Mouse (Mus musculus) heart, adult 11 months (tissue): ENCODE results near the gene Hacl1.

Source experiments
- DNase-seq: peaks from one replicate; pipeline ENCODE4 v3.0.0; 2022

Gene Hacl1

DNA sequence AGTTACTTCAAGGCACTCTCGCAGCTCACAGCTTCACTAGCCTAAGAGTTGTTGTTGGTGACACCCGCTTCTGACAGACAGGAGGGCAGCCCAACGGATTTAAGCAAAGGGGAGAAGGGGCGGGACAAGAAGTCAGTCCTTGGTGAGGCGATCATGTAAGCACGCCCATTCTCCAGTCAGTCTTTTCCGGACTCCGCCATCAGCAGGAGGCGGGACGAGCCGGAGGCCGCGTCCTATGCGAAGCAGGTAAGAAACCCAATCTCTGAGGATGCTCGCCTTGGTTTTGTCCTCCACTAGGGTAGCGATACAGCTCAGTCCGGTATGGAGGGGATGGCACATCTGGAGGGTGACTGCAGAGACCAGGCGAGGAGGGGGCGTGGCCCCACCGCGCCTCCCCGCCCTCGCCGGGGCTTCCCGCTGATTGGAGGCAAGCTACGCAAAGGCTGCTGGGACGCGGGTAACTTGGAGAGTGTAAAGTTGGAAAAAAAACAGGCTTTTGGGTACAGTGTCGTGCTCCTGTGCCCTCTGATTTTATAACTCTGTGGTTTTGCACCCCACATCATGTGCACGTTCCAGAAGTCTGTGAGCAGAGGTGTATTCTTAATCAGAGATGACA lies at the start of gene Hacl1, which contains the start of gene Btd:
TSS of gene Hacl1 (minus strand) at position 397 of the 616 bp plus-strand sequence.
TSS of gene Btd (plus strand) at position 139 of the 616 bp plus-strand sequence.
- peak; percentile 100 for DNase-seq

- DNase-seq: peak; percentile 81
These were observed 45.1 kb upstream of the Hacl1 start for GRCm38 (mm10) chr14:31686231-31686630.

- peak; percentile 92 for DNase-seq
These were observed 44.6 kb upstream of the Hacl1 start for GRCm38 (mm10) chr14:31685680-31686079.

DNA sequence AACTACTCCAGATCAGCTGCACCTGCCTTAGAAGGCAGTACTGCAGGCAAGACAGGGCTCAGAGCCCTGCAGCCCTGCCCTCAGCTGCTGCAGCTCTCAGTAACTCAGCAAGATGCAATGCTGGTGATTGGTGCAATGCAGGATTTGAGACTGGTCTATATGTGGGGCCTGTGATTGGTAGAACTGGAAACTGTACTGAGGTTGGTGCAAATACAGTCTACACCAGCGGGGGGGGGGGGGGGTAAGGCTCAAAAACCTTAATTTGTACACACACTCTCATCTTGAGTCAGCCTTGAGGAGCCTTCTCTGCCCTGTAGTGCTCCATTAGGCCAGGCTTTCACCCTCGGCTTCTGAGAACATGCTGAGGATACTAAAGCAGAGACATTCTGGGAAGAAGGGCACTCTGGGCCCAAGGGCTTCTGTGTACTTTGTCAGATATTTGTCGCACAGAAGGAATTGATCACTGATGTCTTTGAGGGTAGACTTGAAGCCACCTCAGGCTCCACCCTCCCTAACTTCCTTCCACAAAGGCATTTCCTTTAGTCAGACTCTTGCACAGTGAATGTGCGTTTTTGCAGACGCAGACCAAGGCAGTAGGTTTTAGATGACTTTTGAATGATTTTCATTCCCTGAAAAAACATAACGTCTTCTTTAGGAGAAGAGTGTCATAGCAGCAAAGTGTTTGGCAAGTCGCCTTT lies 43.4 kb upstream of the Hacl1 start:
- DNase-seq: peak; percentile 56

DNA sequence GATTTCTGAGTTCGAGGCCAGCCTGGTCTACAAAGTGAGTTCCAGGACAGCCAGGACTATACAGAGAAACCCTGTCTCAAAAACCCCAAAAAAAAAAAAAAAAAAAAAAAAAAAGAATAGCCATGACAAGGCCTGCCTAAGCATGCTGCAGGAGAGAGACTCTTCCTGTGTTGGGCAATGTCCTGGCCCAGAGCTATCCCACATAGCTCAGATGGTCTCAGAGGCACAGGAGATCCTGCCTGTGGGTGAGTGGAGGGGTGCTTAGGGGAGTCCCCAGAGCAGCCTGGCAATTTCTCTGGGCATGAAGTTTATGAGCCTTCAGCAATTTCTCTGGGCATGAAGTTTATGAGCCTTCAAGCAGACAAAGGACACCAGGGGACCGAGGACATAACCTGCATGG lies 42.5 kb upstream of the Hacl1 start:
- peak; percentile 21 for DNase-seq

DNA sequence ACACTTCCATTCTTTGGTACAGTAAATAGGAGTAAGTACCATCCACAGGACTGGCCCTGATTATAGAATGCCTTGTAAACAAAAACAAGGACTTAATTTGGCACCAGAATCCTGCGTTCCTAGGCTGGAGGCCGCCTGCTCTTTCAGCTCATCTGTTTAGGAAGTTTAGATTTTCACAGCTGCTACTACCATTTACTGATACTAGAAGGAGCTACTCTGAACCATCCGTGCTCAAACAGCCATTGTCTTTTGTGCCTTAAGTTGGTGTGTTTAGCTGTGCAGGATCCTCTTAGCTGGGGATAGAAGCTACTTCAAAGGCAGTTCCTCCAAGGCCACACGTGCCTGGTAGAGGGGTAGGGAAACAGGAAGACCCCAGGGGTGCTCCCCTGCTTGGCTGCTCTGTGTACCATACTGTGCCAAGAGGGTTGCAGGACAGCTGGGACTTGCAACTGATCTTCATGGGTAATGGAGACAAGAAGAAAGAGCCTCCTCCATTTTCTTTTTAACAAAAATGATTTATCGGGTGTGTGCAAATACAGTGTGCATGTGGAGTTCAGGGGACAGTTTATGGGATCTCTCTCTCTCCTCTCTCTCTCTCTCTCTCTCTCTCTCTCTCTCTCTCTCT lies 41.0 kb upstream of the Hacl1 start:
- peak; percentile 81 for DNase-seq

GRCm38 (mm10) chr14:31681291-31681690 lies 40.2 kb upstream of the Hacl1 start:
- peak; percentile 61 for DNase-seq

GRCm38 (mm10) chr14:31680656-31681055 lies 39.6 kb upstream of the Hacl1 start:
- DNase-seq: peak; percentile 82

DNA sequence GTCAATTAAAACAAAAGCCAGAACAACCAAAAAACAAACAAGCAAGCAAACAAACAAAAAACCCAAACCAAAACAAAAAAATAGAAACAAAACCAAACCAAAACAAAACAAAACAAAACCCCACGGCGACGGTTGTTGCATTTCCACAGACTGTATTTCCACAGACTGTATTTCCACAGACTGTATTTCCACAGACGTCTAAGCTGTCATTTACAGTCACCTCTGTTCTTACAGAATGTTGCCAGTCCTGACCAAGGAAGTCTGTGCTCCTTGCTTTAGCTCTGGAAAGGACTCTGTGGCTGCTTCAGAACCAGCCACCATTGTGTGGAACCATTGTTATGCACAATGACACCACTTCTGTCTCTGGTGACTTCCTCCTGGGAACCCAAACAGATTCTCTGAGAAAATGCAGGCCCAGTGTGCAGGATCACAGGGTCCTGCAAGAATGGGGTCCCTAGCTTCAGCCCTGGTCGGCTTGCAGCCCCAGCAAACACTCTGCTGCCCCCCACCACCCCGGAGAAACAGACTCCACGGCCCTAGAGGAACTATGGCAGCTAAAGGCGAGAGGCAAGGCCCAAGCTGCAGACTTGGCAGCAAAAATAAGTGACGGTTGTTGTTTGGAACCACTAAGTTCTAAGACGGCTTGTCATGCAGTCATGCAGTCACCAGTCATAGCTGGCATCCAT lies 30.7 kb upstream of the Hacl1 start:
- peak; percentile 77 for DNase-seq

GRCm38 (mm10) chr14:31669642-31670490 lies 28.8 kb upstream of the Hacl1 start:
- peak; percentile 97 for DNase-seq

- DNase-seq: peak; percentile 98
These were observed 28.1 kb upstream of the Hacl1 start for GRCm38 (mm10) chr14:31669161-31669611.

GRCm38 (mm10) chr14:31668326-31668725 lies 27.2 kb upstream of the Hacl1 start:
- DNase-seq: peak; percentile 89

- DNase-seq: peak; percentile 91
These were observed 26.7 kb upstream of the Hacl1 start for GRCm38 (mm10) chr14:31667741-31668140.

DNA sequence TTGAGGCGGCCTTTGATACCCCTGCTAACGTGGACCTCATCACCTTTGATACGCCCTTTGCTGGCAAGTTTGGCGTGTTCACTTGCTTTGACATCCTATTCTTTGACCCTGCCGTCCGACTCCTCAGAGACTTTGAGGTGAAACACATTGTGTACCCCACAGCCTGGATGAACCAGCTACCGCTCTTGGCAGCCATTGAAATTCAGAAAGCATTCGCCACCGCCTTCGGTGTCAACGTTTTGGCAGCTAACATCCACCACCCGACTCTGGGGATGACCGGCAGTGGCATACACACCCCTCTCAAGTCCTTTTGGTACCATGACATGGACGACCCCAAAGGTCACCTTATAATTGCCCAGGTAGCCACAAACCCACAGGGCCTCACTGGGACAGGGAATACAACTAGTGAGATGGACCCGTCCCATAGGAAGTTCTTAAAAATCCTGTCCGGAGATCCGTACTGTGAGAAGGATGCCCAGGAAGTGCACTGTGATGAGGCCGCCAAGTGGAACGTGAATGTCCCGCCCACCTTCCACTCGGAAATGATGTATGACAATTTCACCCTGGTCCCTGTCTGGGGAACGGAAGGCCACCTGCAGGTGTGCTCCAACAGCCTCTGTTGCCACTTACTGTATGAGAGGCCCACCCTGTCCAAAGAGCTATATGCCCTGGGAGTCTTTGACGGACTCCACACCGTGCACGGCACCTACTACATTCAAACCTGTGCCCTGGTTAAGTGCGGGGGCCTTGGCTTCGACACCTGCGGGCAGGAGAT lies 26.0 kb upstream of the Hacl1 start:
- DNase-seq: peak; percentile 92

DNA sequence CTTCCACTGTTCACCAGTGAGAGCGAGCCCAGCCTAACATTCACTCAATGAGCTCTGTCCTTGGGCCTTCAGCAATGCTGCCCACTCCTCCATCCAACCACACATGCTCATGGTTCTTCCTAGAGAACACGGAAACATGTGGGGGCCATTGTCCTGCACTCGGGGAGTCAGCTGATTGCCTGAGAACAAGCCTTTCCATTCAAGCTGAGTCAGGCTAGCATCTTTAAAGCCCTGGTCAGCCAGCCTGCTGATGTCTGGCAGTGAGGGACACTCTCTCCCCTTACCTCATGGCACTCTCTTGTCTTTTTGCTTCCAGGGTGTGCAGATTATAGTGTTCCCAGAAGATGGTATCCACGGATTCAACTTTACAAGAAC lies 24.5 kb upstream of the Hacl1 start:
- peak; percentile 88 for DNase-seq

DNA sequence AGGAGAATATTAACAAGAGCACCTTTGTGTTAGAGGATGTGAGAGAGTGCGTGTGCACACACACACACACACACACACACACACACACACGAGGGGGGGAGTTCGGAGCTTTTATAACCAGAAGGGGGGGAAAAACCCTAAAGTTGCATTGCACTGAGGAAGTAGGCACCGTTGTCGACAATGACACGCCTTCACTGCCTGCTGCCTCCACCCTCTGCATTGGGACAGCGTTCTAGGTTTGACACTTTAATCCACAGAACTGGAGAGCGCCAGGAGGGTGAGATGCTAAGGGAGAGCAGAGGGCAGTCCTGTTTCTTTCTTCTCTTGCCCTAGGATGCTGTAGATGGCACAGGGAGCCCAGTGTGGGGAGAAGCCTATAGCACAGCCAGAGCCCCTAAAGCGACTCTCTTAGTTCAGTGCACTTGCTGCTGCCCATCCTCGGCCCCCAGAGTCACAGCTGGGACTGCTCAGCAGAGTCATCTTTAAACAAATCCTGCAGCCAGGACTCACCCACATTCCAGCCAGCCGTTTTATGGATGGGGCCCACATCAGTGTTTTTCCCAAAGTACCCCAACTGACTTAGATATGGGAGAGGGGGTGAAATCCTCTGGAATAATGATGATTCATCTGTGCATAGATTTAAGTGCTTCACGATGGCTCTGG lies 23.9 kb upstream of the Hacl1 start:
- peak; percentile 91 for DNase-seq

DNA sequence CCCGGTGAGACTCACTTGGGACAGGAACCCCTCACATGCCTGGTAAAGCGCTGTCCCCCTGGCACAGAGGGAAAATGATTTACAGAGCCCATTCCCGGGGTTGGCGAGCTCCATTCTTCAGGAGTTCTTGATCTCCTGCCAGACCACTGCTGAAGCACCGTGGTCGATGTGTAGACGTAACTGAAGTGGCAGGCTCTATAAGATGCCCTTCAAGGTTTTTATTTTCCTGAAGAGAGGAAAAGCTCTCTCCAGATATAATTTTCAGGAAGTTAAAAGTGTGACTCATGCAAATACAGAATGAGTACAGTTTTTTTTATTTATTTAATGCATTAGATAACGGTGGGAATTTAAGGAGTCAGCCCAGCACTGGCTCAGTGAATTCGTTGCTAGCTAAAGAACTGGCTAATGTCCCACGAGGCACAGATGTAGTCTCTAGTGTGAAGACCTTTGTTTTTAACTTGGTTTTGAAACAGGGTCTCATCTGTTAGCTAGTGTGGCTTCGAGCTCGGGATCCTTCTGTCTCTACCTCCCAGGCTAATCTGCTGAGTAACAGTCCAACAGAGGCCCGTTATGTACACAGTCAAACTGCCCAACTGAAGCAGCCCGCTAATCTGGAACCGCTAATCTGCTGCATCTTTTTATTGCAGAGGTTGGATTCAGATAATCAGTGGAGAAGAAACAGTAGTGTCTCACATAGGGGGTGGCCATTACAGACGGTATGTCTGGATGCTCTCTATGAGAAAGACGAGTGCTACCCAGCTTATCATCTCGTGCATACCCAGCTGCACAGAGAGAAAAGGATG lies 23.2 kb upstream of the Hacl1 start:
- peak; percentile 92 for DNase-seq

DNA sequence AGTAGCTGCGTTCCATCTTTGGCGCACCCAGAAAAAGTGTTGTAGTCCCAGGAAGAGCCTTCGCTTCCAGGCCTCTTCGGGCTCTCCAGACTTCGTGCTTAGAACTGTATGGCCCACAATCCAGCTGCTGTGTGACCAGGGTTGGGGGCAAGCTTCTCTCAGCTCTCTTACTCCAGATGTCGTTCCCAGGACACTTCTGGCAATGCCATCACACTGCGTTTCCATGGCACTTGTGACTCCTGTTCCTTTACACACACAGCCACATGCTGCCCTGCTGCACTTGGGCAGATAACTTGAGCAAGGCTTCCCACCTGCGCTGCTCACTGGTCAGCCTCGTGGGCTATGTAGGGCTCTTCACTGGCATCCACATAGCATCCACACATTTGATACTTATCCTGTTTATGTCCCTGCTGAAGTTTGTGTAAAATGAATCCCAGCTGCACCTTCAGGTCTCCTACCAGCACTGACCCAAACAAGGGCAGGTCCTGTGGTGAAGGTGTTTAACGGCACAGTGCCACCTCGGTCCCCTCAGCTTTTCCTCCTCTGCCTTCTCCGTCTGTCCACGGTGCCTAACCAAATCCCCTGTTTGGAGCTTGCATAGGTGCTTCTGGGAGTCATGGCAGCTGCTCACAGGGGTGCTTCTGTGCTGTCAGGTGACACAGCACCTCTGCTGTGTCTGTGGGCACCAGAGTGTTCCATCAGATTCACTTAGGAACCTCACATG lies 22.5 kb upstream of the Hacl1 start:
- peak; percentile 94 for DNase-seq

GRCm38 (mm10) chr14:31662555-31663211 lies 21.6 kb upstream of the Hacl1 start:
- DNase-seq: peak; percentile 99
